Mouse (Mus musculus): ENCODE measurements around the gene Kctd19.

- TF ChIP-seq CTCF (IDR thresholded peaks at IDR 0.05; ENCODE audit: low read depth): no peak; the same call in 1 of the 2 replicates
- TF ChIP-seq EP300 (IDR thresholded peaks at IDR 0.05; ENCODE audit: low read depth): no peak
These were observed 40.0 kb upstream of the Kctd19 start for GRCm38 (mm10) chr8:105453296-105453695.

Data from liver, embryonic 14.5 days (tissue).